Mouse (Mus musculus) frontal cortex, postnatal 10 days (tissue): ENCODE results near the gene Arcn1.

Experiments
- DNase-seq, 2 experiments: peaks; one replicate each; pipeline ENCODE4 v3.0.0; 2022; ENCODE audit warnings: low spot score in 2 of 2, mixed read lengths in 1 of 2

Arcn1 gene

GRCm38 (mm10) chr9:44719632-44720357 is 47.9 kb downstream of the Arcn1 start:
- no peak for DNase-seq

DNA sequence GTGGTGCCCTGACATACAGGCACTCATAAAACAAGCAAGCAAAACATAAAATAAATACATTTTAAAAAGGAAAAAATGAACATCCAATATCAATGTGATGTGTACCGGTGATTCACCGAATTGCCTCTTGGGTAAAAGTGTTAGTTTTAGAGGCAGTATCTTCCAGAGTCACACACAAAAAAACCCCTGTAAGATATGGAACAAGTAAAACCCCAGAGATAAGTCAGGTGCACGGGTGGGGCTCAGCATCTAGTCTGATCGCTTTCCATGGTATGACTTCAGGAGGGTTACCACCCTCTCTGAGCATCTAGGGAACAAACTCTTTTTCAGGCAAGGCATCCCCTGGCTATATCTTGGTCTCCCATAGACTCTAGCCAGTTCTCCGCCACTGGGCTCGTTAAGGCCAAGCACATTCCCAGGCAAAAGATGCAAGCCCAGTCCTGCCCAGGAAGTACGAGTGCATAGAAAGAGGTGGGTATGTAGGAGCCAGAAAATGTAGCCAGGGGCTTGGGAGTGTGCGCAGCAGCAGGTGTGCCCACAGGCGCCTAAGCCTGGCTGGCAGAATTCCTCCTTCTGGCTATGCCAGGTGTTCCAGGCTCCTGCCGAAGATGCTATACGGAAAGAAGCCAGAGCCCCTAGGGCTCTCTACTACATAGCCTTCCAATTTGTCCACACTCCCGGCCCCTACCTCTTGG is 48.6 kb downstream of the Arcn1 start:
- no peak for DNase-seq

GRCm38 (mm10) chr9:44717822-44718242 is 49.8 kb downstream of the Arcn1 start:
- no peak for DNase-seq

GRCm38 (mm10) chr9:44716997-44717821 is 50.4 kb downstream of the Arcn1 start:
- no peak for DNase-seq

- DNase-seq: no peak
Observed at GRCm38 (mm10) chr9:44715705-44716362, 51.8 kb downstream of the Arcn1 start.

- DNase-seq: no peak
Observed at GRCm38 (mm10) chr9:44715109-44715508, 52.5 kb downstream of the Arcn1 start.

- no peak for DNase-seq
Observed at GRCm38 (mm10) chr9:44713574-44713973, 54.1 kb downstream of the Arcn1 start.

GRCm38 (mm10) chr9:44713080-44713479 is 54.6 kb downstream of the Arcn1 start:
- DNase-seq: no peak

DNA sequence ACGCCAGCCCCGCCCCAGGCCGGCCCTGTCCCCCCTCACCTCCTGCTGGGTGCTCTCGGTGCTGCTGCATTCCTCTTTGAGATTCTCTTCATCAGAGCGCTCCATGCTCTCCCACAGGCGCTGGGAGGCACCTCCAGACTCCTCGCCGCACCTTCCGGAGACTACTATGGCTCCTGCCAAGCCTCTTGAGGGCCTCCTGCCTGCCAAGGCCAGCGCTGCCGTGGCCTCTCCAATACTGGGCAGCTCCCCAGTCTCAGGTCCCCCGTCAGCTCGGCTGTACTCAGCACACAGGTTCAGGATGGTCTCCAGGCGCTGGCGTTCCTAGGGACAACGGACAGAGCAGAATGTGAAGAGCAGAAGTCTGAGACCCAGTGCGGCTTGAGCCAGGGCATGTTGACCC is 56.0 kb downstream of the Arcn1 start:
- no peak for DNase-seq

DNA sequence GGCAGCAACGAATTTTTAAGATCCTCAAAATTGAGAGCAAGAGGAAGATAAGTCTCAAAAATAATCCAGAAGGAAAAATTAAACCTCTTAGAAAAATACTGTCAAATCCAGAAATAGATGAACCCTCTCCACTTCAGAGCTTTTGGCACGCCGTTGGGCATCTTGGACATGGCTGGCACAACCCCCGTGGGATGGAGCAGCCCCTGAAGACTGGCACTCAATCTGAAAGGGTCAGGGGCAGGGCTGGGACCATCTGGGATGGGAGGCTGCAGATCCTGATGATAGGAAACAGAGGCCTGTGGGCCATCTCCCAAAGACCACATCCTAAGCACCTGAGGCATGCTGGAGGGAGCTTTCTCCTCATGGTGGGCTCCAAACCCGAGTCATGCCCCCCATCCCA is 57.4 kb downstream of the Arcn1 start:
- no peak for DNase-seq

DNA sequence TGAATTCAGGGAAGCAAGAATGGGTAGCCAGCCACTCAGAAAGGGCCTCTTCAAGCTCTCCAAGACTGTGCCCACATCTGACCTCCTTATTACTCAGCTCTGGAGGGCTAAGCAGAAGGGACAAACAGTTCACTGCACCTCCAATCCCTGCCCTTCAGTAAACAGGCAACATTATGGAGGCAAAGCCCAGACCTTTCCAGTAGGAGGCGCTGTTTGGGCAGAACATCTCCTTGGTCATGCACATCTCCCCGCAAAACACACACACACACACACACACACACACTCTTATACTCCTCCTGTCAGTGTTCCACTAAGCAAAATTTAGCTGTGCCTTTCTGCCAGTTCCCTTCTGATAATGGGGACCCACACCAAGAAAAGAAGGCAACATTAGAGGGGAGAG is 58.0 kb downstream of the Arcn1 start:
- no peak for DNase-seq

DNA sequence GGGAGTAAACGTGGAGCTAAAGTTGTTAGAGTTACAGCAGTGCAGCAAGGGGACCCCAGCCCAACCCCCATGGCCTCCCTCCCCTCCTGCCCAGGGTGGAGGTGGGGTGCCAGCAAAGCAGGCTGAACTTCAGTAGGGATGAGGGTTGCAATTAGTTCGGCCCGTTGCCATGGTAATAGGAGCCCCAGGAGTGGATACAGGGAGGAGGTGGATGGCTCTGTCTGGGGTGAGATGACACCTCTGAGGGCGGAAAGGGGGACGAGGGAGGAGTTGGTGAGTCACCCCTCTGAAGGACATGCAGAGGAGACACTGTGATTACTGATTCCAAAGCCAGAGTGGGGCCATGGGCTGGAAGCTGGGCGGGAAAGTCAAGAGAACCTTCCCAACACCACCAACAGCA is 58.7 kb downstream of the Arcn1 start:
- no peak for DNase-seq

GRCm38 (mm10) chr9:44708429-44708765 is 59.2 kb downstream of the Arcn1 start:
- peak in 1 of 2 experiments; percentile 54 for DNase-seq

DNA sequence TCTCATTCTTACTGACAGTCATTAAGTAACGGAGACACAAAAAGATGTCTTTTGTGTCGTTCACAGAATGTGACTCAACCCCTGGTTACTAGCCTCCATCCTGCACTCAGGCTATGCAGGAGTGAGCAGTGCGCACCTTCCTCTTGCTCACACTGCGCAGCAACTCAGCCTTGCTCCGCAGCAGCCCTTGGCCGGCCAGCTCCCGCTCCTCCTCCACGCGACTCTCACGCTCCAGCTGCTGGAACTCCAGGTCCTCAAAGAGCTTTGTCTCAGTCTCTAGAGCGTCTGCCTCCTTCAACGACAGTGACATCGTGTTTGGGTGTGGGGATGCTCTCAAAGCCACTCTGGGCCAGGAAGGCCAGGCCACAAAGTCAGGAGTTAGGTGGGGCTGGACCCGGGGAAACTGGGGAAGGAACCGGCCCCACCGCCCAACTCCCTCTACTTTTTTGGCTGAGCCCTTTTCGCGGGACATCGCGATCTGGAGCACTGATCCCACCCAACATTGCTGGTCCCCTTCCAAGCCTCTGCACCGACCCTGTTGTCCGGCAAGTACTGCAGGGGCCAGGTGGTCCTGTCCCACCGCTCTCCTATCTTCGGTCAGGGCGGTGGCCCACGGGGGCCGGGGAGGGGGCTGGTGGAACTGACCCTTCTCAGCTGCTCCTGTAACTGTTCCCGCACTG is 59.8 kb downstream of the Arcn1 start:
- no peak for DNase-seq

DNA sequence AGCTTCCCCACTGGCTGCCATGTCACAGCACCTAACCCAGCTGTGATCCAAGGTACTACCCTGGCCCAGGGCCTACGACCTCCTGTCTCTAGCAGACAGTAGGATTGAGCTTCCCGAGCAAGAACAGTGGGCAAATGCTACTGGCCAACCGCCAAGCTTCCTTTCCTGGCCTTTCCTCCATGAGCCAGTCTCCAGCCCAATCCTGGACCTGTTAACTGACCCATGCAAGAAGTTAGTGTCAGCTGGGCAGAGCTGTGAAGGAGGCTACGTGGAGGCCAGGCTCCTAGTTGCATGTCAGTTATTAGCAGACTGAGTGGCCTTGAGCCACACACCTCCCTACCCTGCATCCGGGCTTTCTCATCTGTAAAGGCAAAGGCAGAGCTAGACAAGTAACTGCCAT is 67.9 kb downstream of the Arcn1 start:
- DNase-seq: no peak

- DNase-seq: no peak
Observed at GRCm38 (mm10) chr9:44699196-44699595, 68.4 kb downstream of the Arcn1 start.

DNA sequence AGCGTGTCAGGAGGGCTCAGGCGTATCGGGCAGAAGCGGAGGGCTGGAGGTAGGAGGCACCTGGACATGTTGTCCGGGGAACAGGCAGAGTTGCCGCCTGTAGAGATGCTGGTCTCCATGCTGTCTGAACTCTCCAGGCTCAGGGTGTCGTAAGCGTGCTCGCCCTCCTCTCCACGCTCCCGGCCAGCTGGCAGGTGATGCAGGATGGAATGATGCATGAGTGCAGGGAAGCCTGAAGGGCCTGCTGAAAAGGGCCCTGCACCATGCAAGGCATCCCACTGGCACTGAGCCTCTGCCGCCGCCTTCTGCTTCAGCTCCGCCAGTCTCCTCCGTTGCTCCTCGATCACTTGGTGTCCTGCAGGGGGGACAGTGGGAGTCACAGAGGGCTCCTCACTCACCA is 69.8 kb downstream of the Arcn1 start:
- DNase-seq: no peak

DNA sequence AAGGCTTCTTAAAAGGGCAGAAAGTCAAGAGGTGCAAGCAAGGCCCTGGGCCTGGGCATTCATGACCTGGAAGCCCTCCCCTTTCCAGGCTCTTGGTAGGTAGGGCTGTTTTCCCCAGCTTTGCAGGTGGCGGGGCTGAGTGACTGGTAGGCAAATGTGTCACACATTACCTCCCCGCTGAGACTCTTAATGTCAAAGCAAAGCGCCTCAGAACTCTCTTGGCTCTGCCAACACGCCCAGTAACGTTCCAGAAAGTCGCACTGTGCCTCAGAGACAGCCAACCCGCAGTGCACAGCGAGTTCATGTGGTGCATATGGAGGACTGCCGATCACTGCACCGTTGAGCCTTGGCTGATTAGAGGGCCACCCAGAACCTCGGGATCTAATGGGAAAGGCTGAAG is 74.6 kb downstream of the Arcn1 start:
- no peak for DNase-seq

- peak; percentile 39 to 66 for DNase-seq
Observed at GRCm38 (mm10) chr9:44691671-44692520, 75.7 kb downstream of the Arcn1 start.
